Mouse (Mus musculus): Measurements from ENCODE around the gene Gpr171.

- no peak for TF ChIP-seq CTCF (IDR thresholded peaks at IDR 0.05; ENCODE audit: control insufficient read depth, insufficient read depth, insufficient replicate concordance, low read depth, low read length)
- TF ChIP-seq POLR2A (IDR thresholded peaks at IDR 0.05; ENCODE audit: control insufficient read depth, low read depth, low read length): no peak
Measured at GRCm38 (mm10) chr3:59140115-59140514, 38.5 kb upstream of the Gpr171 start.

Measured in testis, adult 2 months (tissue).